Mouse (Mus musculus): ENCODE data around the gene Rundc3a.
"Not testable (repeated sequence)": the region's sequence is repeated elsewhere in the genome, so short reads cannot be mapped to it uniquely, and the experiment has no call there.

The Rundc3a gene

GRCm38 (mm10) chr11:102367504-102368280 lies 25.5 kb upstream of the Rundc3a start:
- no peak for DNase-seq (ENCODE audit: low spot score in 2 of 2)

GRCm38 (mm10) chr11:102368347-102368746 lies 24.9 kb upstream of the Rundc3a start:
- DNase-seq (ENCODE audit: low spot score in 2 of 2) = no peak

GRCm38 (mm10) chr11:102369263-102369662 lies 23.9 kb upstream of the Rundc3a start:
- no peak for DNase-seq (ENCODE audit: low spot score in 2 of 2)

- no peak for DNase-seq (ENCODE audit: low spot score in 2 of 2)
These were observed 22.9 kb upstream of the Rundc3a start for GRCm38 (mm10) chr11:102370285-102370684.

GRCm38 (mm10) chr11:102371926-102372685 lies 21.1 kb upstream of the Rundc3a start:
- no peak for DNase-seq (ENCODE audit: low spot score in 2 of 2)

GRCm38 (mm10) chr11:102372936-102373335 lies 20.3 kb upstream of the Rundc3a start:
- DNase-seq (ENCODE audit: low spot score in 2 of 2) = no peak

GRCm38 (mm10) chr11:102373646-102374045 lies 19.6 kb upstream of the Rundc3a start:
- no peak for DNase-seq (ENCODE audit: low spot score in 2 of 2)

GRCm38 (mm10) chr11:102374108-102374725 lies 19.0 kb upstream of the Rundc3a start:
- DNase-seq (ENCODE audit: low spot score in 2 of 2) = no peak

GRCm38 (mm10) chr11:102375196-102376173 lies 17.7 kb upstream of the Rundc3a start:
- DNase-seq (ENCODE audit: low spot score in 2 of 2) = no peak

- no peak for DNase-seq (ENCODE audit: low spot score in 2 of 2)
These were observed 16.9 kb upstream of the Rundc3a start for GRCm38 (mm10) chr11:102376196-102376835.

GRCm38 (mm10) chr11:102377186-102377585 lies 16.0 kb upstream of the Rundc3a start:
- no peak for DNase-seq (ENCODE audit: low spot score in 2 of 2)

- DNase-seq (ENCODE audit: low spot score in 2 of 2) = no peak
These were observed 13.1 kb upstream of the Rundc3a start for GRCm38 (mm10) chr11:102380091-102380490.

GRCm38 (mm10) chr11:102381341-102382100 lies 11.7 kb upstream of the Rundc3a start:
- no peak for DNase-seq (ENCODE audit: low spot score in 2 of 2)

- no peak for DNase-seq (ENCODE audit: low spot score in 2 of 2)
These were observed 10.4 kb upstream of the Rundc3a start for GRCm38 (mm10) chr11:102382794-102383193.

- DNase-seq (ENCODE audit: low spot score in 2 of 2) = no peak
These were observed 9.7 kb upstream of the Rundc3a start for GRCm38 (mm10) chr11:102383365-102384136.

GRCm38 (mm10) chr11:102384418-102384817 lies 8.8 kb upstream of the Rundc3a start:
- peak in 1 of 2 experiments; percentile 74 for DNase-seq (ENCODE audit: low spot score in 2 of 2)

GRCm38 (mm10) chr11:102385075-102385474 lies 8.1 kb upstream of the Rundc3a start:
- DNase-seq (ENCODE audit: low spot score in 2 of 2) = no peak

- no peak for DNase-seq (ENCODE audit: low spot score in 2 of 2)
These were observed 7.1 kb upstream of the Rundc3a start for GRCm38 (mm10) chr11:102386121-102386520.

GRCm38 (mm10) chr11:102389436-102389835 lies 3.8 kb upstream of the Rundc3a start:
- not testable (repeated sequence) for DNase-seq (ENCODE audit: low spot score in 2 of 2)
